Mouse (Mus musculus): ENCODE measurements at regions not wholly inside any gene's neighbourhood (a gene's known extent, or its start where the extent isn't known, plus 50 kb on each side); places are given as distances from the start of the nearest gene placed in this dataset.

DNA sequence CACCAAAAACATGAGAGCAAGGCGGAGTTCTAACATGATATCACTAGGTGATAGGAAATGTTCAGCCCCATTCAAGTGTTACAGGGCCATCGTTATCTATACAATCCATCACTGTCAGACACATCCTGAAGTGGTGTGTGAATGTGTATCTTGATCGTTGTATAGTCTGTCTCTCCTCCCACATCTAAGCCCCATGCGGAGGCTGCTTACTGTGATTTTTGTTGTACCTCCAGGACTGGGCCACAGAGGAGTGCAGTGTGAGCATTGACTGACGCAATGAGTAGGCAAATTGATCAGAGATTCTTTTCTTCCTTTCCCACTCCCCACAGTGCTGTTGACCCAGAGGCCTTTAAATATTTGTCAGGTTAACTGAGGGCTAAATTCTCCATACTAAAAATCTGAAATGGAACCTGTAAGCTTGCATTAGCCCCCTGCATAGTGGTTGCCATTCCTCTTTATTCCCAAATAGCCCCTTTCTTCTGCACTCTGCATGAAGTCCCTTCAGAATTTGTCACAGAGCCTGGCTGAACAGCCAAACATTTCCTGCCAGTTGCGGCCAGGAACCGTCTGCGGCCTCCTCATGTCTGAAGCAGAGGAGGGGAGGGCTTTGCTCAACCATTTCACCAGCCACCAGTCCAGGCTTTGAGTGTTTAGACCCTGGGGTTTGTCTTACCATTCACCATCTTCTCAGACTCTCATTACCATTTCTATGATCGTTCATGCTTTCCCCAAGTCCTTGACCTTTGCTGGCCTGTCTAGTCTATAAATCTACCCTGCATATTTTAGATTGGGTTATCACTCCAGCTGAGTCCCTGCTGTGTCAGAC is 119.3 kb downstream of the Ttc8 start:
- peaks cover 16% of the 10 kb centered on the region for H3K4me1 ChIP-seq
- peaks cover 85% of the 10 kb centered on the region for H3K27me3 ChIP-seq (ENCODE audit: low read depth, poor library complexity, severe bottlenecking)
- peak; percentile 21 for DNase-seq (ENCODE audit: low spot score)
- WGBS, result 53% methylated on average over 9 of the region's 9 CpGs
- H3K36me3 ChIP-seq, result no peaks in the 10 kb centered on the region
- H3K27ac ChIP-seq (replicated peaks), result peak overlapping the region; percentile 55
- 0 out of 2 replicates have a peak, but pooled peaks cover 5% of the 10 kb centered on the region for H3K9me3 ChIP-seq (replicated peaks)
- no peak overlapping the region for H3K4me3 ChIP-seq

DNA sequence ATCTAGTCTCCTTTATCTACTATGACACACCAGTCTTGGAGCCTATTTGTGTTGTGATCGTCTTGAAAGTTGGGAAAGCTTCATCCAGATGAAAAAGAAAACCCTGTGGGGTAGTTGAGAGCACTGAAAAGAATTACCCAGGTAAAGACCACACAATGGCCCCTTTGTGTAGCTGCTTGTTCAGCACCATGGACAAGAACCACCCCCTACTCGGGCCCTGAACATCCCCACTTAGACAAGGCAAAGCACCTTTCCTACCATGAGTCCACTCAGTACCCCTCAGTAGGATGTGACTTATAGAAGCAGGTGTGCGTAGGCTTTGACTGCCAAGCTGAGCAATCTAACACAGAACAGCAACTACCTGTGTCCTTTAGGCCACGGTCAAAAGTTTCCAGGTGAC is 121.2 kb downstream of the Ttc8 start:
- 61% methylated on average over 4 of the region's 4 CpGs for WGBS
- H3K9me3 ChIP-seq (replicated peaks), result 0 out of 2 replicates have a peak, but pooled peaks cover 5% of the 10 kb centered on the region
- H3K36me3 ChIP-seq, result no peaks in the 10 kb centered on the region
- no peak for DNase-seq (ENCODE audit: low spot score)
- peaks cover 16% of the 10 kb centered on the region for H3K4me1 ChIP-seq
- H3K27me3 ChIP-seq (ENCODE audit: low read depth, poor library complexity, severe bottlenecking), result peaks cover 70% of the 10 kb centered on the region
- no peak overlapping the region for H3K27ac ChIP-seq (replicated peaks)
- no peak overlapping the region for H3K4me3 ChIP-seq

DNA sequence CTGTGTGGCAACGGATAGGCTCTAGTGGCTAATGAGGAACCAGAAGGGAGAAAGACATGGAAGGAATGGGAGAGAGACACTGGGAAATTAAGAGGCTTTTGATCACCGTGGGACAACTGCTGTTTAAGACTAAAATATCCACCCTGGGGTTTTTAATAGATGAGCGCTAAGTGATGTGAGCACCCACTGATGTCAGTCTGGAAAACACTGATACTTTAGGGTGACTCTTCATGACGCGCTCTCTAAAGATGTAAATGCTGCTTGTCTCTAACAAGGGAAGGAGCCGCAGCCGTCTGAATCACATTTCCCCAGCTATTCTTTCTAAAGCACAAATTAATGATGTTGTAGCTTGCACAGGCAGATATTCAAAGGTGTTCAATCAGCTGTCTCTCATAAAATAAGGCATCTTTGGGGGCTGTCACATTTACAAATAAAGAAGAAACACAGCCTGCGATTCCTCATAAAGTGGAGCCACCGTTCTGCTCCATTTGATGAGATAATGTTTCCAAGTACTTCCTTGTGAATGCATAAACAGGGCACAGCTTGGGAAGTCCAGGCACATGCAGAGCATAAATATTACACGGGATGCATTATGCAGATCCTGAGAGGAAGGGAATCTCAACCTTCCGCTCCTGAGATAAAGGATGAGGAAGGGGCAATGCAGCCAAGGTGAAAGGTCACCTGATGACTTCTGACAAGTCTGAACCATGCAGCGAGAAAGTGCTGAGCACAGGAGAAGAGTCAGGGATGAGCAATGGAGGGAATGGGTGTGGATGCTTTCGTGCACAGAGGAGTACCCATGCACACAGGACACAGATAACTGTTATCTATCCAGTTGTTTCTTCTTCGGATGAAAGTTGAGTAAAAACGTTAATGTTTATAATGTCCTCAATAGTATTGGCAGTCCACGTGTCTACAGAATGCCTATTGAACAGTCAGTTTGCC is 122.8 kb downstream of the Ttc8 start:
- H3K27ac ChIP-seq (replicated peaks), result no peak overlapping the region
- peaks cover 59% of the 10 kb centered on the region for H3K27me3 ChIP-seq (ENCODE audit: low read depth, poor library complexity, severe bottlenecking)
- no peak for DNase-seq (ENCODE audit: low spot score)
- 0 out of 2 replicates have a peak, but pooled peaks cover 5% of the 10 kb centered on the region for H3K9me3 ChIP-seq (replicated peaks)
- no peak overlapping the region for H3K4me3 ChIP-seq
- peaks cover 16% of the 10 kb centered on the region for H3K4me1 ChIP-seq
- H3K36me3 ChIP-seq, result no peaks in the 10 kb centered on the region
- WGBS, result 88% methylated on average over 16 of the region's 16 CpGs

DNA sequence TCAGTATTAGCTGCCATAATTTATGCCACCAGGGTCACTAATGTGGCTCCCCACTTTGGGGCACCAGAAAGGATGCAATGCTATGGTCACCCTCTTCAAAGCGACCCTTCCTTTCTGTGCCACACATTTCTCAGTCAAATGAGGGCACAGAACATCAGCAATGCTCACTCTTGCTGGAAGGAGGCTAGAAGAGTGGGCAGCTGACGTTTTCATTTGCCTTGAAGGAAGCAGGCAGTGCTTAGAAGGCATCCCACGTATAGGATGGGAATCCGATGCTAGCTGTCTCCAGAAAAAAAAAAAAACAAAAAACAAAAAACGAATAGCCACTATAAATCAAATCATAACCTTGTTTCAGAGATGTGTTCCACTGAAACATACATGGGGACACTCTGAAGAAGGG is 124.1 kb downstream of the Ttc8 start:
- H3K4me3 ChIP-seq, result no peak overlapping the region
- WGBS, result 81% methylated on average over 5 of the region's 5 CpGs
- H3K36me3 ChIP-seq, result no peaks in the 10 kb centered on the region
- H3K27me3 ChIP-seq (ENCODE audit: low read depth, poor library complexity, severe bottlenecking), result peaks cover 52% of the 10 kb centered on the region
- peaks cover 8% of the 10 kb centered on the region for H3K4me1 ChIP-seq
- no peak overlapping the region for H3K27ac ChIP-seq (replicated peaks)
- no peak for DNase-seq (ENCODE audit: low spot score)
- H3K9me3 ChIP-seq (replicated peaks), result 0 out of 2 replicates have a peak, but pooled peaks cover 5% of the 10 kb centered on the region

DNA sequence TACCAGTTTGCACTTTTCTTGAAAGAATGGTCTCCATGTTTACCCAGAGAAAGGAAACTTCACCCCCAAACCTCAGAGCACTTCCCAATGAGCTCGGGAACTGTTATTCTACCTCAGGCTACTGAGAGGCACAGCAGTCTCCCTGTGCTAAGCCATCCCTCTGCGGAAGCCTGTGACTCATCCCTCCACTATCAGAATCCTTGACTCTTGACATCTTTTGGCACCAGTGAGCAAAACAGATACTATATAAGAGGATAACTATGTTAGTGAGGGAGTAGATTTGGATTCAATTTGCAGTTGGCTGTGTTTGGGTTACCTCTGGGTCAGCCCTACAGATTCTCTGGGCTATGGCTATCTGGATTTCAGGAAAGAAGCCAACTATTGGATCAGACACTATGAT is 130.1 kb downstream of the Ttc8 start:
- 84% methylated on average over 2 of the region's 2 CpGs for WGBS
- H3K4me1 ChIP-seq, result no peaks in the 10 kb centered on the region
- H3K4me3 ChIP-seq, result no peak overlapping the region
- no peaks in the 10 kb centered on the region for H3K36me3 ChIP-seq
- no peak for DNase-seq (ENCODE audit: low spot score)
- peaks cover 5% of the 10 kb centered on the region; the same call in 1 of the 2 replicates for H3K27me3 ChIP-seq (ENCODE audit: low read depth, poor library complexity, severe bottlenecking)
- H3K9me3 ChIP-seq (replicated peaks), result no peaks in the 10 kb centered on the region
- no peak overlapping the region for H3K27ac ChIP-seq (replicated peaks)

DNA sequence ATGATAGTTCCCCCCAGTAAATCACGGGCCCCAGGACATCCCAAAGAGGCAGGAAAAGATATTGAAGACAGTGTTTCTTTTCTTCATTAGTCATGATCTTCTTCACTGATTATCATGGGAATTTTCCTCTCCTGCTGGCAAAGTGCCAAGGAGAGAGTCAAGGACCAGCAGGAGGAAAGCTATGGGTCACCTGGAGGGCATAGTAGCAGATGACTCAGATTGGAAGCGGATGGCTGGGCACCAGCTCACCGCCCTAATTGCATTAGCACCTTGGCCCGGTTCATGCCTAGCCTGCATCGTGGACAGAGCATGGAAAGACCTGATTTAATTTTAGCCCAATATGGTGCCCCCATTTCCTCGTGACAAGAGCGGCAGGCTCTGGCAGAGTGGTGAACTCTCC is 132.2 kb downstream of the Ttc8 start:
- 96% methylated on average over 7 of the region's 7 CpGs for WGBS
- Histone ChIP-seq H3K36me3 (no peaks in the 10 kb centered on the region), H3K27me3 (ENCODE audit: low read depth, poor library complexity, severe bottlenecking) (no peaks in the 10 kb centered on the region), H3K4me1 (no peaks in the 10 kb centered on the region), H3K27ac (replicated peaks) (no peak overlapping the region), H3K9me3 (replicated peaks) (no peaks in the 10 kb centered on the region), H3K4me3 (no peak overlapping the region)
- DNase-seq (ENCODE audit: low spot score), result no peak

DNA sequence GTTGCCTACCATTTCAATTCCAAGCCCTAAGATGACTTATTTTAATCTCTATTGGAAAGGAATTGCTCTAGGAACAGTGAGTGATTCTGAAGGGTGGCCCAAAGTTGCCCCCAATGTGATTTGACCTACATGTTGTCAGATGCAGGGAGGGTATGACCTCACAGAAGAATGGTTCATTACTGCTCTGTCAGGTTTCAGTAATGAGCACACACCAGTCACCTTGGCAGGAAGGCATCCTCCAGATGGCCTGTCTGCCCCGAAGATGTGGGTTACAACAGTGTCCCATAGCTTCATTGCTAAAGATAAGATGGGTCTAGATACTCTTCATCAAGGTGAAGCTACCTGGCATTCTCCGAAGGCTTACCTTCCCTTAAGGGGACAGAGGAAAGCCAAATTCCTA is 137.1 kb downstream of the Ttc8 start:
- no peak overlapping the region for H3K27ac ChIP-seq (replicated peaks)
- no peak overlapping the region for H3K4me3 ChIP-seq
- H3K4me1 ChIP-seq, result no peaks in the 10 kb centered on the region
- H3K9me3 ChIP-seq (replicated peaks), result no peaks in the 10 kb centered on the region
- DNase-seq (ENCODE audit: low spot score), result no peak
- no peaks in the 10 kb centered on the region for H3K27me3 ChIP-seq (ENCODE audit: low read depth, poor library complexity, severe bottlenecking)
- 90% methylated on average over 2 of the region's 2 CpGs for WGBS
- no peaks in the 10 kb centered on the region for H3K36me3 ChIP-seq

DNA sequence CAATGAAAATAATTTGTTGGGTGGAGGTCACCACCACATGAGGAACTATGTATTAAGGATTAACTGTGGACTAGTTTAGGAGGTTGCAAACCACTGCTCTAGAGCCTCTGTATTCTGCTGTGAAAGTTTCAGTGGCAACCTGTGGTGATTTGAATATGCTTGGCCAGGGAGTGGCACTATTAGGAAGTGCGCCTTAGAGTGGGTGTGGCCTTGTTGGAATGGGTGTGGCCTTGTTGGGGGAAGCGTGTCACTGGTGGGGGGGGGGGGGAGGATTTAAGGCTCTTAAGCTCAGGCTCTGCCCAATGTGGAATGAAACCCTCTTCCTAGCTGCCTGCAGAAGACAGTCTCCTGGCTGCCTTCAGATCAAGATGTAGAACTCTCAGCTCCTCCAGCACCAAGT is 138.5 kb downstream of the Ttc8 start:
- no peak overlapping the region for H3K4me3 ChIP-seq
- no peaks in the 10 kb centered on the region for H3K4me1 ChIP-seq
- H3K27me3 ChIP-seq (ENCODE audit: low read depth, poor library complexity, severe bottlenecking), result no peaks in the 10 kb centered on the region
- H3K36me3 ChIP-seq, result no peaks in the 10 kb centered on the region
- no peaks in the 10 kb centered on the region for H3K9me3 ChIP-seq (replicated peaks)
- 66% methylated on average over 2 of the region's 2 CpGs for WGBS
- DNase-seq (ENCODE audit: low spot score), result no peak
- H3K27ac ChIP-seq (replicated peaks), result no peak overlapping the region

DNA sequence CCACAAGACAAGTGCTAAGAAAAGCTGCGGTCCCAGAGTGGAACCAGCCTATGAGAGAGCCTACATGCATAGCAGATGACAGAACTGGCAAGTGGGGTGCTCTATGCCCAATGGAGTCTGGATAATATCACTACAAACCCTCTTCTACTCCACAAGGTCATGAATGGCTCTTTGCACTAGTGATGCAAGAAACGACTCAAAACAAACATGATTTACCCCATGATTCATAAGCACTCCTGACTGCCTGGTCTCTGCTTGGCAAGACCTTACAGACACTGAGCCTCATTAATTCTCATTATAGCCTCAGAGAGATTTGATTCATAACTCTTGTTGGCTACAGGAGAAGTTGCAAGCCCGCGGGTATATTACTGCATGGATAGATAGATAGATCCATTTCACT is 139.1 kb downstream of the Ttc8 start:
- no peaks in the 10 kb centered on the region for H3K4me1 ChIP-seq
- no peak overlapping the region for H3K4me3 ChIP-seq
- no peaks in the 10 kb centered on the region for H3K36me3 ChIP-seq
- no peaks in the 10 kb centered on the region for H3K27me3 ChIP-seq (ENCODE audit: low read depth, poor library complexity, severe bottlenecking)
- no peak for DNase-seq (ENCODE audit: low spot score)
- no peaks in the 10 kb centered on the region for H3K9me3 ChIP-seq (replicated peaks)
- 93% methylated on average over 4 of the region's 4 CpGs for WGBS
- no peak overlapping the region for H3K27ac ChIP-seq (replicated peaks)

DNA sequence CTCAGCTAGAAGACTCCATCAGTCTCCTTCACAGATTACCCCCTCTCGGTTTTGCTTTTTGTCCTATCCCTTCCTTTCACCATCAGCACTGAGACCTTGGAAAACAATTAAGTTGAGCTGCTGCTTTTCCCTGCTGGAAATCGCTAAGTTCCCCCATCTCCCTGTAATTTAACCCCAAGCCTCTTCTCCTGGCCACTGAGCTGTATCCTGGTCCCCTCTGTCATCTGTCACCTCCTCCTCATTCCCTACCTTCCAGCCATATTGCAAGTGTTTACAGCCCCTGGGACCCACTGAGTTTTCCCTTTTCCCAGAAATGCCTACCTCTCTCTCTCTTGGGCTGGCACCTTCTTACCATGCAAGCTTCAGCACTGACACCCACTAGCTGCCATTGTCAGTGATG is 140.3 kb downstream of the Ttc8 start:
- no peak for DNase-seq (ENCODE audit: low spot score)
- no peaks in the 10 kb centered on the region for H3K4me1 ChIP-seq
- H3K36me3 ChIP-seq, result no peaks in the 10 kb centered on the region
- H3K4me3 ChIP-seq, result no peak overlapping the region
- no peaks in the 10 kb centered on the region for H3K27me3 ChIP-seq (ENCODE audit: low read depth, poor library complexity, severe bottlenecking)
- no peaks in the 10 kb centered on the region for H3K9me3 ChIP-seq (replicated peaks)
- WGBS, result 55% methylated on average over 2 of the region's 2 CpGs
- no peak overlapping the region for H3K27ac ChIP-seq (replicated peaks)

DNA sequence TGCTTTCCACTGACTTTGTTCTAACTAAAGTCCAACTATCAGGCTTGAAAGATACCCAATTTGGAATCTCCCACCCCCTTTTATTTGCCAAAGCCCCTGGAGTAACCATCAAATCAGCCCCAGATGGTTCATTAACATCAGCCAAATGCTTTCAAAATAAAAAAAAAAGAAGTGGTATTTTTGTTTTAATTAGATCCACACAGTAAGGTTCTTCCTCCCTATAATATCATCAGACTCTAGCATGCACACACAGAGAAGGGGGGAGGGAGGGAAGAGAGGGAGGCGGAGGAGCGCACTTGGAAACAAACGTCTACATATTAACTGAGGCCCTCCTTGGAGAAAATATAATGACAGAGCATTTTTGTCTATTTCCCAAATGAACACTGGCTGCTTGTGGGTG is 143.1 kb downstream of the Ttc8 start:
- Histone ChIP-seq H3K27me3 (ENCODE audit: low read depth, poor library complexity, severe bottlenecking) (no peaks in the 10 kb centered on the region), H3K9me3 (replicated peaks) (no peaks in the 10 kb centered on the region), H3K4me1 (no peaks in the 10 kb centered on the region), H3K27ac (replicated peaks) (no peak overlapping the region), H3K4me3 (no peak overlapping the region), H3K36me3 (no peaks in the 10 kb centered on the region)
- DNase-seq (ENCODE audit: low spot score), result no peak
- 95% methylated on average over 3 of the region's 3 CpGs for WGBS

DNA sequence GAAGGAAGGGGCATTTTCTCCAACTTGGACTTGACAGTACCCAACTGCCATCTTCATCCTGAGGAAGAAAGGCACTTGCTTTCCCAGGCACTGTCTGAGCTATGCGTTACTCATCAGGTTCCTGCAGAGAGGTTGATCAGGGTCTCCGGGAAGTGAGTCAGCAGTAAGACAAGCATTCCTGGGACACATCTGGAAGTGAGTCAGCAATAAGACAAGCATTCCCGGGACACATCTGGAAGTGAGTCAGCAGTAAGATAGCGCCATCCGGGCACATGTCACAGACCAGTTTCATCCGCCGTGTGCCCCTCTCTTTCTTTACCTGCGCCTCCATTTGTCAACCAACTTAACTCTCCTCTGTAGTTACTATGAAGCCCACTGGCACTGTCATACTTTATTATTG is 143.5 kb downstream of the Ttc8 start:
- no peaks in the 10 kb centered on the region for H3K27me3 ChIP-seq (ENCODE audit: low read depth, poor library complexity, severe bottlenecking)
- WGBS, result 89% methylated on average over 8 of the region's 8 CpGs
- no peaks in the 10 kb centered on the region for H3K9me3 ChIP-seq (replicated peaks)
- H3K4me1 ChIP-seq, result no peaks in the 10 kb centered on the region
- H3K27ac ChIP-seq (replicated peaks), result no peak overlapping the region
- H3K36me3 ChIP-seq, result no peaks in the 10 kb centered on the region
- DNase-seq (ENCODE audit: low spot score), result no peak
- no peak overlapping the region for H3K4me3 ChIP-seq

DNA sequence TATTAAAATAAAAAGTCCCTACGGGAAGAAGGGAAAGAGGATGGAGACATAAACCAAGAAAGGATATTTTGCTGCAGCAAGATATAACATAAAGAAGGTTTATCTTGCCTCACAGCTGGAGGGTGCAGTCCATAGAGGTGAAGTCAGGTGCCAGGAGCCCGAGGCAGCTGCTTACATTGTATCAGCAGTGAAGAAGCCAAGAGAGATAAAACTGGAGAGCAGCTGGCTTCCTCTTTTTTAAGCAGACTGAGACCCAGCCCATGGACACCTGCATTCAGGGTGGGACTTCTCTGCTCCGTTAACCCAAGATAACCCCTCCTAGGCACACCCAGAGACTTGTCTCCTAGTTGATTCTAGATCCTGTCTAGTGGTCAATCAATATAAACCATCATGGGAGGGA is 147.6 kb downstream of the Ttc8 start:
- 76% methylated on average over 3 of the region's 3 CpGs for WGBS
- Histone ChIP-seq H3K27me3 (ENCODE audit: low read depth, poor library complexity, severe bottlenecking) (no peaks in the 10 kb centered on the region), H3K4me3 (no peak overlapping the region)

More for the DNA sequence above, 147.6 kb downstream of the Ttc8 start:
- H3K36me3 ChIP-seq, result no peaks in the 10 kb centered on the region
- no peak overlapping the region for H3K27ac ChIP-seq (replicated peaks)
- no peaks in the 10 kb centered on the region for H3K9me3 ChIP-seq (replicated peaks)
- H3K4me1 ChIP-seq, result peaks cover 10% of the 10 kb centered on the region; the same call in 1 of the 2 replicates
- no peak for DNase-seq (ENCODE audit: low spot score)

All from midbrain, embryonic 10.5 days (tissue).